Mouse (Mus musculus): ENCODE measurements around the gene Pdzd2. TPM values are rescaled to one million over a fixed set of nuclear protein-coding genes. Genes with fewer than 3 reads are reported as not detected.

Gene Pdzd2
- polyA plus RNA-seq, 1 experiment from 2014 or later: 3.3 TPM

- H3K4me1 ChIP-seq (ENCODE audit: control insufficient read depth, insufficient read depth, low read length): peaks cover 6% of the 10 kb centered on the region; the same call in 1 of the 2 replicates
- no peak for ATAC-seq
- no peaks in the 10 kb centered on the region for H3K27me3 ChIP-seq (replicated peaks; ENCODE audit: control insufficient read depth, insufficient read depth, low read length)
- WGBS: 69% methylated on average over 9 of the region's 9 CpGs
- no peak for DNase-seq (ENCODE audit: low spot score)
- H3K9ac ChIP-seq (ENCODE audit: low read length): no peak overlapping the region
- H3K27ac ChIP-seq (ENCODE audit: low read depth, low read length): no peak overlapping the region
- H3K9me3 ChIP-seq (replicated peaks; ENCODE audit: control insufficient read depth, low read length): no peaks in the 10 kb centered on the region
- H3K4me2 ChIP-seq (ENCODE audit: low read length): no peak overlapping the region
- H3K4me3 ChIP-seq (ENCODE audit: low read depth, low read length): no peak overlapping the region
- no peaks in the 10 kb centered on the region for H3K36me3 ChIP-seq (ENCODE audit: control insufficient read depth, insufficient read depth, low read length)
These were observed 222.4 kb downstream of the Pdzd2 start for GRCm38 (mm10) chr15:12517314-12517813.

GRCm38 (mm10) chr15:12515272-12515844 is 224.4 kb downstream of the Pdzd2 start:
- Histone ChIP-seq H3K27me3 (replicated peaks; ENCODE audit: control insufficient read depth, insufficient read depth, low read length) (no peaks in the 10 kb centered on the region), H3K27ac (ENCODE audit: low read depth, low read length) (no peak overlapping the region), H3K36me3 (ENCODE audit: control insufficient read depth, insufficient read depth, low read length) (no peaks in the 10 kb centered on the region), H3K4me2 (ENCODE audit: low read length) (no peak overlapping the region), H3K9ac (ENCODE audit: low read length) (no peak overlapping the region), H3K4me1 (ENCODE audit: control insufficient read depth, insufficient read depth, low read length) (peaks cover 6% of the 10 kb centered on the region; the same call in 1 of the 2 replicates), H3K4me3 (ENCODE audit: low read depth, low read length) (no peak overlapping the region), H3K9me3 (replicated peaks; ENCODE audit: control insufficient read depth, low read length) (no peaks in the 10 kb centered on the region)
- ATAC-seq (no peak), DNase-seq (ENCODE audit: low spot score) (peak; percentile 63)
- 43% methylated on average over 9 of the region's 9 CpGs for WGBS

- Histone ChIP-seq H3K27me3 (replicated peaks; ENCODE audit: control insufficient read depth, insufficient read depth, low read length) (no peaks in the 10 kb centered on the region), H3K27ac (ENCODE audit: low read depth, low read length) (no peak overlapping the region), H3K4me1 (ENCODE audit: control insufficient read depth, insufficient read depth, low read length) (peaks cover 6% of the 10 kb centered on the region; the same call in 1 of the 2 replicates), H3K9ac (ENCODE audit: low read length) (no peak overlapping the region), H3K9me3 (replicated peaks; ENCODE audit: control insufficient read depth, low read length) (no peaks in the 10 kb centered on the region), H3K4me3 (ENCODE audit: low read depth, low read length) (no peak overlapping the region), H3K4me2 (ENCODE audit: low read length) (no peak overlapping the region), H3K36me3 (ENCODE audit: control insufficient read depth, insufficient read depth, low read length) (no peaks in the 10 kb centered on the region)
- WGBS: 83% methylated on average over 9 of the region's 9 CpGs
- ATAC-seq (no peak), DNase-seq (ENCODE audit: low spot score) (no peak)
These were observed 226.2 kb downstream of the Pdzd2 start for GRCm38 (mm10) chr15:12513526-12513925.

GRCm38 (mm10) chr15:12508765-12509377 is 230.9 kb downstream of the Pdzd2 start:
- DNase-seq (ENCODE audit: low spot score) (no peak), ATAC-seq (no peak)
- no peak overlapping the region for H3K4me2 ChIP-seq (ENCODE audit: low read length)
- no peaks in the 10 kb centered on the region for H3K9me3 ChIP-seq (replicated peaks; ENCODE audit: control insufficient read depth, low read length)
- H3K4me3 ChIP-seq (ENCODE audit: low read depth, low read length): no peak overlapping the region
- 93% methylated on average over 10 of the region's 10 CpGs for WGBS
- no peaks in the 10 kb centered on the region for H3K27me3 ChIP-seq (replicated peaks; ENCODE audit: control insufficient read depth, insufficient read depth, low read length)
- no peak overlapping the region for H3K27ac ChIP-seq (ENCODE audit: low read depth, low read length)
- no peak overlapping the region for H3K9ac ChIP-seq (ENCODE audit: low read length)
- H3K4me1 ChIP-seq (ENCODE audit: control insufficient read depth, insufficient read depth, low read length): peaks cover 6% of the 10 kb centered on the region; the same call in 1 of the 2 replicates
- no peaks in the 10 kb centered on the region for H3K36me3 ChIP-seq (ENCODE audit: control insufficient read depth, insufficient read depth, low read length)

- no peak for ATAC-seq
- Histone ChIP-seq H3K27me3 (replicated peaks; ENCODE audit: control insufficient read depth, insufficient read depth, low read length) (no peaks in the 10 kb centered on the region), H3K36me3 (ENCODE audit: control insufficient read depth, insufficient read depth, low read length) (no peaks in the 10 kb centered on the region)
These were observed 232.2 kb downstream of the Pdzd2 start for GRCm38 (mm10) chr15:12507523-12507922.

GRCm38 (mm10) chr15:12506514-12506913 is 233.2 kb downstream of the Pdzd2 start:
- H3K36me3 ChIP-seq (ENCODE audit: control insufficient read depth, insufficient read depth, low read length): no peaks in the 10 kb centered on the region
- H3K4me3 ChIP-seq (ENCODE audit: low read depth, low read length): no peak overlapping the region
- 75% methylated on average over 10 of the region's 10 CpGs for WGBS
- DNase-seq (ENCODE audit: low spot score) (no peak), ATAC-seq (no peak)
- H3K4me1 ChIP-seq (ENCODE audit: control insufficient read depth, insufficient read depth, low read length): peaks cover 7% of the 10 kb centered on the region; the same call in 1 of the 2 replicates
- H3K27ac ChIP-seq (ENCODE audit: low read depth, low read length): no peak overlapping the region
- no peak overlapping the region for H3K4me2 ChIP-seq (ENCODE audit: low read length)
- H3K27me3 ChIP-seq (replicated peaks; ENCODE audit: control insufficient read depth, insufficient read depth, low read length): no peaks in the 10 kb centered on the region
- no peaks in the 10 kb centered on the region for H3K9me3 ChIP-seq (replicated peaks; ENCODE audit: control insufficient read depth, low read length)
- no peak overlapping the region for H3K9ac ChIP-seq (ENCODE audit: low read length)

More at GRCm38 (mm10) chr15:12507523-12507922, 232.2 kb downstream of the Pdzd2 start:
- H3K4me3 ChIP-seq (ENCODE audit: low read depth, low read length): no peak overlapping the region
- peaks cover 6% of the 10 kb centered on the region; the same call in 1 of the 2 replicates for H3K4me1 ChIP-seq (ENCODE audit: control insufficient read depth, insufficient read depth, low read length)
- H3K4me2 ChIP-seq (ENCODE audit: low read length): no peak overlapping the region
- WGBS: 78% methylated on average over 4 of the region's 4 CpGs
- no peak for DNase-seq (ENCODE audit: low spot score)
- H3K27ac ChIP-seq (ENCODE audit: low read depth, low read length): no peak overlapping the region
- H3K9me3 ChIP-seq (replicated peaks; ENCODE audit: control insufficient read depth, low read length): no peaks in the 10 kb centered on the region
- no peak overlapping the region for H3K9ac ChIP-seq (ENCODE audit: low read length)

GRCm38 (mm10) chr15:12506085-12506484 is 233.6 kb downstream of the Pdzd2 start:
- H3K4me2 ChIP-seq (ENCODE audit: low read length): no peak overlapping the region
- peaks cover 8% of the 10 kb centered on the region; the same call in 1 of the 2 replicates for H3K4me1 ChIP-seq (ENCODE audit: control insufficient read depth, insufficient read depth, low read length)
- H3K9ac ChIP-seq (ENCODE audit: low read length): no peak overlapping the region
- no peaks in the 10 kb centered on the region for H3K27me3 ChIP-seq (replicated peaks; ENCODE audit: control insufficient read depth, insufficient read depth, low read length)
- H3K36me3 ChIP-seq (ENCODE audit: control insufficient read depth, insufficient read depth, low read length): no peaks in the 10 kb centered on the region
- no peaks in the 10 kb centered on the region for H3K9me3 ChIP-seq (replicated peaks; ENCODE audit: control insufficient read depth, low read length)
- WGBS: 25% methylated on average over 4 of the region's 4 CpGs
- no peak for DNase-seq (ENCODE audit: low spot score)
- no peak overlapping the region for H3K4me3 ChIP-seq (ENCODE audit: low read depth, low read length)
- H3K27ac ChIP-seq (ENCODE audit: low read depth, low read length): no peak overlapping the region
- ATAC-seq: no peak

GRCm38 (mm10) chr15:12505556-12505955 is 234.2 kb downstream of the Pdzd2 start:
- Histone ChIP-seq H3K4me1 (ENCODE audit: control insufficient read depth, insufficient read depth, low read length) (peaks cover 8% of the 10 kb centered on the region; the same call in 1 of the 2 replicates), H3K4me2 (ENCODE audit: low read length) (no peak overlapping the region), H3K27me3 (replicated peaks; ENCODE audit: control insufficient read depth, insufficient read depth, low read length) (no peaks in the 10 kb centered on the region), H3K36me3 (ENCODE audit: control insufficient read depth, insufficient read depth, low read length) (no peaks in the 10 kb centered on the region), H3K9ac (ENCODE audit: low read length) (no peak overlapping the region), H3K9me3 (replicated peaks; ENCODE audit: control insufficient read depth, low read length) (no peaks in the 10 kb centered on the region), H3K27ac (ENCODE audit: low read depth, low read length) (no peak overlapping the region), H3K4me3 (ENCODE audit: low read depth, low read length) (no peak overlapping the region)
- ATAC-seq: 0 out of 2 replicates have a peak, but pooled peaks have one; percentile 29
- no peak for DNase-seq (ENCODE audit: low spot score)
- WGBS: 75% methylated on average over 11 of the region's 11 CpGs

GRCm38 (mm10) chr15:12503907-12504306 is 235.8 kb downstream of the Pdzd2 start:
- no peak for DNase-seq (ENCODE audit: low spot score)
- Histone ChIP-seq H3K4me2 (ENCODE audit: low read length) (no peak overlapping the region), H3K4me1 (ENCODE audit: control insufficient read depth, insufficient read depth, low read length) (peaks cover 8% of the 10 kb centered on the region; the same call in 1 of the 2 replicates), H3K27me3 (replicated peaks; ENCODE audit: control insufficient read depth, insufficient read depth, low read length) (no peaks in the 10 kb centered on the region), H3K36me3 (ENCODE audit: control insufficient read depth, insufficient read depth, low read length) (no peaks in the 10 kb centered on the region), H3K27ac (ENCODE audit: low read depth, low read length) (no peak overlapping the region), H3K4me3 (ENCODE audit: low read depth, low read length) (no peak overlapping the region), H3K9ac (ENCODE audit: low read length) (no peak overlapping the region), H3K9me3 (replicated peaks; ENCODE audit: control insufficient read depth, low read length) (no peaks in the 10 kb centered on the region)
- ATAC-seq: no peak
- 90% methylated on average over 9 of the region's 9 CpGs for WGBS

Measured in forebrain, embryonic 14.5 days (tissue).